Mouse (Mus musculus) hindbrain, embryonic 11.5 days (tissue): Measurements from ENCODE around the gene Zfyve28. TPM values are rescaled to one million over a fixed set of nuclear protein-coding genes. Genes with fewer than 3 reads are reported as not detected.
A peak's percentile ranks its signal among the peaks of the same experiment; 100 is the strongest.

Source experiments
- ATAC-seq: fragments of 200-750 bp; cut with Nextera tagmentation; 2 replicates; pipeline ENCODE4 v1.8.0; 2017; ENCODE audit warnings: mild to moderate bottlenecking, moderate TSS enrichment, moderate library complexity; ENCODE audit not compliant: low FRiP score
- DNase-seq: peaks from one replicate; pipeline ENCODE4 v3.0.0-alpha.2; 2015; ENCODE audit warnings: low spot score
- H3K27ac ChIP-seq: fragments of 300-500 bp; sonication (generic); 2 replicates; pipeline ENCODE4 v1.5.1; 2014; ENCODE audit warnings: mild to moderate bottlenecking, low read depth, low read length
- H3K27me3 ChIP-seq: fragments of 300-500 bp; sonication (generic); 2 replicates; pipeline ENCODE4 v1.6.1; 2014; ENCODE audit warnings: mild to moderate bottlenecking, low read length, moderate library complexity, mixed read lengths; ENCODE audit not compliant: control insufficient read depth, insufficient read depth
- H3K36me3 ChIP-seq: fragments of 300-500 bp; sonication (generic); 2 replicates; pipeline ENCODE4 v1.6.1; 2014; ENCODE audit warnings: mild to moderate bottlenecking, low read length, moderate library complexity, mixed read lengths; ENCODE audit not compliant: control insufficient read depth, insufficient read depth
- H3K4me1 ChIP-seq: fragments of 300-500 bp; sonication (generic); replicated peaks from 2 replicates; pipeline ENCODE4 v1.6.1; 2014; ENCODE audit warnings: low read length, mixed read lengths; ENCODE audit not compliant: control insufficient read depth, insufficient read depth
- H3K4me2 ChIP-seq: fragments of 300-500 bp; sonication (generic); replicated peaks from 2 replicates; pipeline ENCODE4 v1.6.1; 2014; ENCODE audit warnings: mild to moderate bottlenecking, low read depth, low read length
- H3K4me3 ChIP-seq: fragments of 300-500 bp; sonication (generic); 2 replicates; pipeline ENCODE4 v1.5.1; 2014; ENCODE audit warnings: low read depth, low read length
- H3K9ac ChIP-seq: fragments of 300-500 bp; sonication (generic); 2 replicates; pipeline ENCODE4 v1.6.1; 2014; ENCODE audit warnings: low read depth, low read length
- H3K9me3 ChIP-seq: fragments of 300-500 bp; sonication (generic); 2 replicates; pipeline ENCODE4 v1.6.1; 2016; ENCODE audit warnings: low read length; ENCODE audit not compliant: control insufficient read depth
- WGBS: fragments of 180-500 bp; shearing (Covaris S2); extraction: QIAGEN DNeasy Blood & Tissue Kit; methylation state at CpG from one replicate; pipeline ENCODE4 v1.1.7; 2014; 5-methylcytosine and 5-hydroxymethylcytosine counted together
- polyA plus RNA-seq: library from polyadenylated mRNA; unstranded; fragments of >200 nt; fragmentation: Nextera tagmentation; extraction: Ambion mirVana; gene quantifications from 2 replicates; pipeline ENCODE4 v1.2.1, GENCODE M21; 2014

Zfyve28 gene
- polyA plus RNA-seq, 1 experiment from 2014 or later: 0.96 TPM

DNA sequence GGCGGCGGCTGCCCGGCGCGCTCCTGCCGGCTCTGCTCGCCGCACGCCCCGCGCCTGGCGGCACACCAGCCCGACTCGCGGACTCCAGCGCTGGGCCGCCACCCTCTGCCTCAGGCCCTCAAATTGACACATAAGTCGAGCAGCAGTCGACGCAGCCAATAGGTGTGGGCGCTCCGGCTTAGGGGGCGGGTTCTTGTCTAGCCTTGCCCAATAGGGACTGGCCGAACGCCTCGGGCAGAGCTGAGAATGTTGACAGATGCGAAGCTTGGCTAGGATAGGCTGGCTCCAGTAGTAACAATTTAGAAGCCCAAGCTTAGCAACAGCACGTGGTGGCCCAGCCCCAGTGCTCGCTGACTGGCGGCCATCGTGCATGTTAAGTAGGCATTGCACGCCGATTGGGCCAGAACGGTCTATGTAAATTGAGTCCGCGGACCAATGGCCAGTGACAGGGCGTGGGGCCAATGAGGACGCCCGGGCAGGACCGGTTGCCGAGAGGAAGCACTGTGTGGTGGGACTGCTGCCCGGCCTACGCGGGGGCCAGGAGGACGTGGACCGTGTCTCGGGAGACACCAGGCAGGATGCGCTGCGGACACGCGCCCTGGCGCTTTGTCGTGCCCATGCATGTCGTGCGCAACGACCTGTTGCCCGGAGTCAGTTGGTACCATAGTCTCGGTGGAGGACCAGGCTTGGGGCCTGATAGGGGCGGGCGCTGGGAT, 100.5 kb downstream of the Zfyve28 start, which contains the start of gene Mxd4:
Gene Mxd4, minus strand, starts transcription at position 120 of the 716 bp plus-strand sequence.
- no peaks in the 10 kb centered on the region for H3K9me3 ChIP-seq
- 0 out of 2 replicates have a peak, but pooled peaks cover 2% of the 10 kb centered on the region for H3K27me3 ChIP-seq
- DNase-seq: peak; percentile 97
- peak within 1 kb of the TSS; percentile 90 for H3K27ac ChIP-seq
- peak within 1 kb of the TSS; percentile 77 for H3K9ac ChIP-seq
- H3K36me3 ChIP-seq: no peaks in the 10 kb centered on the region
- peak; percentile 100 for ATAC-seq
- peak within 1 kb of the TSS; percentile 92 for H3K4me2 ChIP-seq
- H3K4me3 ChIP-seq: peak within 1 kb of the TSS; percentile 89
- under 1% methylated on average over 60 of the region's 60 CpGs for WGBS
- H3K4me1 ChIP-seq: peaks cover 12% of the 10 kb centered on the region

DNA sequence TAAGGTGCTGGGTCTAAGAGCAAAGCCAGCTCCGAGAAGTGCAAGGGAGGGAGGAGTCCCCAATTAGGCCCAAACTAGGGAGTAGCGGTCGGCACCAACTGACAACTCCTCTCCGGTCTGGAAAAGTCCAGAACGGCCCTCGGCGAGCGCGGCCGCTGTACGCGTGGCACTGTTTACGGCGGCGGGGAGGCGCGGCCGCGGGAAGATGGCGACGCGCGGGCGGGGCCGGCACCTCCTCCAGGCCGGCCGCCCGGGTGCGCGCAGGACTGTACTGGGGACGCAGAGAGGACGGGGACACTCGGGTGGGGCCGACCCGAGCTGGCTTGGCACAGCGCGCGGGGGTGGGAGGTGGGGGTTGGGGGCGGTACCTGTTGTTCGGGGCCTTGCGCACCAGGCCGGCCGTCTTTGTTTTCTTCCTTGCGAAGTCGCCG, 101.3 kb downstream of the Zfyve28 start:
- ATAC-seq (peak; percentile 28), DNase-seq (peak; percentile 69)
- 0 out of 2 replicates have a peak, but pooled peaks cover 2% of the 10 kb centered on the region for H3K27me3 ChIP-seq
- peak overlapping the region; percentile 77 for H3K9ac ChIP-seq
- H3K4me2 ChIP-seq: peak overlapping the region; percentile 92
- peak overlapping the region; percentile 89 for H3K4me3 ChIP-seq
- no peaks in the 10 kb centered on the region for H3K9me3 ChIP-seq
- under 1% methylated on average over 35 of the region's 46 CpGs for WGBS
- peak overlapping the region; percentile 90 for H3K27ac ChIP-seq
- H3K36me3 ChIP-seq: no peaks in the 10 kb centered on the region
- H3K4me1 ChIP-seq: peaks cover 12% of the 10 kb centered on the region

DNA sequence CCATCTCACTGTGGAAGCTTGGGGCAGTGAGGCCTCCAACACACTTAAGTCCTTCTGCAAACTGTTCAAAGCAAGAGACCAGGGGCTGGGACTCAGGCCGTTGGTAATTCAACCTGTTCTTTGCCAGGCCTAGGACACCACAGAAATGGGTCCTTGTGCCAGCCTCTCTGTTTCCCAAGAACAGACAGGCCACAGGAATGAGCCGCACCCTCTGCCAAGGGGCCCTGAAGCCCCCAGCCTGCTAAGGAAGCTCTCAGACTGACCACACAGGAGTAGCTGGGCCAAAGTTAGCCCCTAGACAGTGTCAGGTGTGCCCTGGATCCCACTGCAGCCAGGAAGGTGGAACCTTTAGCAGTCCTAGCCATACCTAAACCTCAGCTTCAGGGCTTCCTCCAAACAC, 101.9 kb downstream of the Zfyve28 start:
- ATAC-seq (no peak), DNase-seq (no peak)
- H3K4me1 ChIP-seq: peaks cover 12% of the 10 kb centered on the region
- peak overlapping the region; percentile 89 for H3K4me3 ChIP-seq
- no peaks in the 10 kb centered on the region for H3K36me3 ChIP-seq
- H3K9me3 ChIP-seq: no peaks in the 10 kb centered on the region
- peak overlapping the region; percentile 77 for H3K9ac ChIP-seq
- no peak overlapping the region for H3K27ac ChIP-seq
- H3K4me2 ChIP-seq: peak overlapping the region; percentile 92
- 0 out of 2 replicates have a peak, but pooled peaks cover 2% of the 10 kb centered on the region for H3K27me3 ChIP-seq
- WGBS: 70% methylated on average over 2 of the region's 2 CpGs

DNA sequence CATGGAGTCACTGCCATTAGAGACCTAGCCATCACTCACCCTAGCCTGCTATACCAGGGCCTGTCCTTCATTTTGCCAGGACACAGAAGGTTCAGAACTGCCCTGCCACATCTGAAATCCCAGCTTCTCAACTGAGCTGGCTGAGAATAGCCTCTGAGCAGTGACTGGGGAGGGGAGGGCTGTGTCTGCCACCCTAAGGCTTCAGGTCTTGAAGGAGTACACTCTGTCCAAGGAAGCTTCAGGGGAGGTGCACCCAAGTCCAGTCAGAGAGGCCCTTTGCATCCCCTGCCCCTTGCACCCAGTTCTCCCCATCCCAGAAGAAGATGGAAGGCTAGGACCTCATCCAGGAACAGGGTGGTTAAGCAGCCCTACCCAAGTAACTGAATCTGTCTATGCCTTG, 102.5 kb downstream of the Zfyve28 start:
- no peaks in the 10 kb centered on the region for H3K9me3 ChIP-seq
- ATAC-seq (no peak), DNase-seq (no peak)
- H3K27ac ChIP-seq: no peak overlapping the region
- 0 out of 2 replicates have a peak, but pooled peaks cover 2% of the 10 kb centered on the region for H3K27me3 ChIP-seq
- no peaks in the 10 kb centered on the region for H3K36me3 ChIP-seq
- H3K4me3 ChIP-seq: peak overlapping the region; percentile 89
- H3K4me2 ChIP-seq: peak overlapping the region; percentile 92
- peak overlapping the region; percentile 50 for H3K9ac ChIP-seq
- peaks cover 12% of the 10 kb centered on the region for H3K4me1 ChIP-seq

DNA sequence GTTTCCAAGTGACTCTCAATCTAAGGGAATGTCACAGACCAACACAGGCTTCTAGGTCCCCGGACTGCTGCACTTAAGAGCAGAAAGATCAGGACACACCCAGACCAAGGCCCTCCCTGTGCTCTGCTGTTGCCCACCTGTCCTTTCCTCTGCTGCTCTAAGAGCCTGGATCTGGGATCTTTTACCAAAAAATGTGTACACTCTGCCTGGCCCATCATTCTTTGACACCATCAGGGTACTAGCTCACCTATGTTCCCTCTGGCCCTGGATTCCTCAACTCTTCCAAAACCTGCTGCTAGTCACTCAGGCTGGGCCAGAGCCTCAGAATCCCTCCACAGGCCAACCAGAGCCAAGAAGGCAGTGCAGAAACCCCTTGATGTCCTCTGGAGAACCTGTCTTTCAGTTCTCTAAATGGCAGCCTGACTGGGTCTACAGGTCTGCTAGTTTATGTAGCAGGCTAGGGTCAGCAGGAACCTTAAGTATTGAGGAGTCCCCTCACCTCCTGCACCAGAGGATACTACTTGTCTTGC, 103.1 kb downstream of the Zfyve28 start:
- peaks cover 12% of the 10 kb centered on the region for H3K4me1 ChIP-seq
- H3K9ac ChIP-seq: no peak overlapping the region
- ATAC-seq (no peak), DNase-seq (no peak)
- H3K4me3 ChIP-seq: no peak overlapping the region
- no peak overlapping the region for H3K4me2 ChIP-seq
- 94% methylated on average over 1 of the region's 1 CpGs for WGBS
- no peaks in the 10 kb centered on the region for H3K9me3 ChIP-seq
- H3K27ac ChIP-seq: no peak overlapping the region
- no peaks in the 10 kb centered on the region for H3K36me3 ChIP-seq
- H3K27me3 ChIP-seq: 0 out of 2 replicates have a peak, but pooled peaks cover 2% of the 10 kb centered on the region

DNA sequence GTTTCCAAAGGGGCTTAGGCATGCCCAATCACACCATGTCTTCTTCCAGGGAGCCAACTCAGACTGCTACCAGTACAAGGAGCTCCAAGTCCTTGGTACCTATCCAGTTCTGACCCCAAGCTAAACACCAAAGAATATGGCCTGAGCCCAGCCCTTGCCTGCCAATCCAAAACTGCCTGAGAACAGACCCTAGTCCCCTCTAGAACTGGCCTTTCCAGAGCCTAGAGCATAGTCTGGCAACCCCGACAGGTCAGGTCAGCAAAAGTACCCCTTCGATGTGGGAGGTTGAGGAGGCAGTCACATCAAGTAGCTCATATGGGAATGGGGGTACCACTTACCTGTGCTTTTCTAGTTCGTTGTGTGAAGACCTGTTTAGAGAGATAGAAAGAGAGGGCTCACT, 104.3 kb downstream of the Zfyve28 start:
- ATAC-seq: no peak
- no peak overlapping the region for H3K4me2 ChIP-seq
- H3K27me3 ChIP-seq: no peaks in the 10 kb centered on the region
- H3K4me1 ChIP-seq: peaks cover 12% of the 10 kb centered on the region
- H3K4me3 ChIP-seq: no peak overlapping the region
- H3K36me3 ChIP-seq: no peaks in the 10 kb centered on the region
- WGBS: 96% methylated on average over 3 of the region's 3 CpGs
- no peaks in the 10 kb centered on the region for H3K9me3 ChIP-seq
- H3K27ac ChIP-seq: no peak overlapping the region
- no peak overlapping the region for H3K9ac ChIP-seq
- DNase-seq: no peak

DNA sequence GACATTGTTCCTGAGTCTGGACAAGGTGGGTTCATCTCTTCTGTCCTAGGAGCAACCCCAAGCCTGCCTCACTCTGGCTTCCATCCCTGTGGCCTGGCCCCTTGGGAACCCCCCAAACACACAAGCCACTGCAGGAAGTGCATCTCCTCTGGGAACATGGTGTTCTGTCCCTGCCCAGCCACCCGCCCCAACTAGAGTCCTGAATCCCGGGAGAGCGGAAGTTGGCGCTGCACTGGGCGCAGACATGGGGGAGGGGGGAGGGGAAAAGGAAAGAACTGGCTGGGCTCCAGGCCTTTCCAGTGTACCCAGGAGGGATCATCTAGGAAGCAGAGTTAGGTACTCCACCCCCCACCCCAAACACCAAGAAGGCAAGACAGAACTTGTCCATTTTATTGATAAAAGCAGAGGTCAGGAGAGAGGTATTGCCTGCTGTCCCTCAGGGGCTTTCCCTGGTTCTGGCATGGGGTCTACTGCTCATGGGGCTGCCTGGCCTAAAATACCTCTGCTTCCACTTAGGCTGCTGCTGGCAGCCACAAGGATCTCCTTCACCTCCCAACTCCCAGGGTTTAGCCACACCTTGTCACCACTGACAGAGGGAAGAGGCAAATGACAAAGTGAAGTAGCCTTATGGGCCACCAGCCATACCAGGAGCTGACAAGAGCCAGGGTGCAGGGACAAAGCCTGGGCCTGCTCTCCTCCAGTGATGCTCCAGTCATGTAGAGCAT, 104.9 kb downstream of the Zfyve28 start:
- peaks cover 9% of the 10 kb centered on the region for H3K4me1 ChIP-seq
- no peak for ATAC-seq

DNA sequence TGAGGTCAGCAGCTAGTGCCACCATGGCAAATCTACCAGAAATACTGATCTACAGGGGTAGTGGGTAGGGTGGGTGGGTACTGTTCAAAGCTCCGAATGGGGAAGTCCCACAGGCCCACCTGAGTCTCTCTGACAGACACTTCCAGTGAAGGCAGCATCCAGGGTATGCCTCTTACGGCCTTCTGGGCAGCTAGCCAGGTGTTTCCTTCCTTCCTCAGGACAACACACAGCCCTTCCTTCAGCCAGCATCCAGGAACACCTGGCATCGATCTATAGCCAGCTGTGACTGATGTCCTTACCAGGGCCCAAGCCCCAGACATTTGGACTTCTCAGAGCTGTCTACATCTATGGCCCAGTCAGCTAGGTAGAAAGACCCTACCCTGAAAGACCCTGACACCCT, 105.8 kb downstream of the Zfyve28 start:
- no peak for DNase-seq
- H3K36me3 ChIP-seq: no peaks in the 10 kb centered on the region
- WGBS: 89% methylated on average over 3 of the region's 3 CpGs

More for the DNA sequence above, 104.9 kb downstream of the Zfyve28 start:
- WGBS: 84% methylated on average over 5 of the region's 5 CpGs
- Histone ChIP-seq H3K9ac (no peak overlapping the region), H3K27me3 (no peaks in the 10 kb centered on the region), H3K9me3 (no peaks in the 10 kb centered on the region), H3K36me3 (no peaks in the 10 kb centered on the region), H3K4me3 (no peak overlapping the region), H3K4me2 (no peak overlapping the region), H3K27ac (no peak overlapping the region)
- DNase-seq: no peak

More for the DNA sequence above, 105.8 kb downstream of the Zfyve28 start:
- H3K27me3 ChIP-seq: no peaks in the 10 kb centered on the region
- no peak overlapping the region for H3K4me2 ChIP-seq
- H3K9ac ChIP-seq: no peak overlapping the region
- H3K27ac ChIP-seq: no peak overlapping the region
- ATAC-seq: no peak
- no peaks in the 10 kb centered on the region for H3K9me3 ChIP-seq
- peaks cover 8% of the 10 kb centered on the region for H3K4me1 ChIP-seq
- no peak overlapping the region for H3K4me3 ChIP-seq
